Mouse (Mus musculus): ENCODE measurements around the gene 6720489N17Rik.
A peak's percentile ranks its signal among the peaks of the same experiment; 100 is the strongest.
"Not testable (repeated sequence)": the region's sequence is repeated elsewhere in the genome, so short reads cannot be mapped to it uniquely, and the experiment has no call there.

The 6720489N17Rik gene

GRCm38 (mm10) chr13:62623577-62624276 is at the start of gene 6720489N17Rik:
6720489N17Rik (minus strand) TSS chr13:62624182.
- DNase-seq (ENCODE audit: low spot score in 2 of 2), result peak; percentile 57 to 70

- no peak for DNase-seq (ENCODE audit: low spot score in 2 of 2)
These were observed 29.4 kb upstream of the 6720489N17Rik start for GRCm38 (mm10) chr13:62653369-62653743.

GRCm38 (mm10) chr13:62652681-62653368 is 28.8 kb upstream of the 6720489N17Rik start:
- DNase-seq (ENCODE audit: low spot score in 2 of 2), result peak; percentile 56 to 69

GRCm38 (mm10) chr13:62627071-62627470 is 3.1 kb upstream of the 6720489N17Rik start:
- DNase-seq (ENCODE audit: low spot score in 2 of 2), result not testable (repeated sequence)

- not testable (repeated sequence) for DNase-seq (ENCODE audit: low spot score in 2 of 2)
These were observed 289 bp upstream of the 6720489N17Rik start for GRCm38 (mm10) chr13:62624277-62624665.

GRCm38 (mm10) chr13:62617449-62617848 is 6.5 kb downstream of the 6720489N17Rik start:
- DNase-seq (ENCODE audit: low spot score in 2 of 2), result not testable (repeated sequence)

- not testable (repeated sequence) for DNase-seq (ENCODE audit: low spot score in 2 of 2)
These were observed 52.9 kb downstream of the 6720489N17Rik start, which contains the start of gene Zfp934 for GRCm38 (mm10) chr13:62571099-62571498. Zfp934 (minus strand) TSS chr13:62571199.

GRCm38 (mm10) chr13:62561696-62562095 is 62.3 kb downstream of the 6720489N17Rik start:
- not testable (repeated sequence) for DNase-seq (ENCODE audit: low spot score in 2 of 2)

GRCm38 (mm10) chr13:62558189-62559110 is 65.5 kb downstream of the 6720489N17Rik start, which contains the start of gene Zfp935:
Zfp935 (minus strand) TSS chr13:62558511.
- peak; percentile 44 to 53 for DNase-seq (ENCODE audit: low spot score in 2 of 2)
